Mouse (Mus musculus): ENCODE measurements around the gene Fga.

- TF ChIP-seq CTCF (IDR thresholded peaks at IDR 0.05; ENCODE audit: low read depth) (no peak), EP300 (IDR thresholded peaks at IDR 0.05; ENCODE audit: low read depth) (no peak)
Observed at GRCm38 (mm10) chr3:83011565-83011964, 14.3 kb upstream of the Fga start.

Measured in liver, embryonic 14.5 days (tissue).